Mouse (Mus musculus) olfactory bulb, adult 2 months (tissue): ENCODE data around the gene Tcf7l2. TPM values are rescaled to one million over a fixed set of nuclear protein-coding genes. Genes with fewer than 3 reads are reported as not detected.

Experiments
- H3K27ac ChIP-seq: fragments of 200-500 bp; 2 replicates; pipeline ENCODE4 v1.5.1; 2012; ENCODE audit warnings: low read depth, low read length; ENCODE audit not compliant: insufficient read depth
- H3K4me1 ChIP-seq: fragments of 200-500 bp; 2 replicates; pipeline ENCODE4 v1.6.1; 2012; ENCODE audit warnings: low read length; ENCODE audit not compliant: control insufficient read depth, insufficient read depth
- H3K4me3 ChIP-seq: fragments of 200-500 bp; 2 replicates; pipeline ENCODE4 v1.5.1; 2012; ENCODE audit warnings: mild to moderate bottlenecking, low read depth, low read length, moderate library complexity; ENCODE audit not compliant: insufficient read depth
- CTCF ChIP-seq: fragments of 200-500 bp; IDR thresholded peaks from 2 replicates; pipeline ENCODE4 v1.5.1; 2012; ENCODE audit warnings: low read depth, mild to moderate bottlenecking, low read length, moderate library complexity; ENCODE audit not compliant: insufficient read depth
- POLR2A ChIP-seq: fragments of 200-500 bp; IDR thresholded peaks from 2 replicates; pipeline ENCODE4 v1.6.1; 2012; ENCODE audit warnings: mild to moderate bottlenecking, low read depth, low read length, moderate library complexity; ENCODE audit not compliant: insufficient read depth
- WGBS: fragments of 180-500 bp; shearing (Covaris S2); methylation state at CpG from one replicate; pipeline ENCODE4 v1.1.7; 2018; 5-methylcytosine and 5-hydroxymethylcytosine counted together
- polyA plus RNA-seq: library from polyadenylated mRNA; stranded (reverse); fragments of >200 nt; gene quantifications from 2 replicates; pipeline ENCODE4 v1.2.4, GENCODE M21; 2012; ENCODE audit warnings: low replicate concordance; ENCODE audit not compliant: missing spikeins, insufficient read depth, insufficient read length

Gene Tcf7l2
- polyA plus RNA-seq, 1 experiment = not detected

DNA sequence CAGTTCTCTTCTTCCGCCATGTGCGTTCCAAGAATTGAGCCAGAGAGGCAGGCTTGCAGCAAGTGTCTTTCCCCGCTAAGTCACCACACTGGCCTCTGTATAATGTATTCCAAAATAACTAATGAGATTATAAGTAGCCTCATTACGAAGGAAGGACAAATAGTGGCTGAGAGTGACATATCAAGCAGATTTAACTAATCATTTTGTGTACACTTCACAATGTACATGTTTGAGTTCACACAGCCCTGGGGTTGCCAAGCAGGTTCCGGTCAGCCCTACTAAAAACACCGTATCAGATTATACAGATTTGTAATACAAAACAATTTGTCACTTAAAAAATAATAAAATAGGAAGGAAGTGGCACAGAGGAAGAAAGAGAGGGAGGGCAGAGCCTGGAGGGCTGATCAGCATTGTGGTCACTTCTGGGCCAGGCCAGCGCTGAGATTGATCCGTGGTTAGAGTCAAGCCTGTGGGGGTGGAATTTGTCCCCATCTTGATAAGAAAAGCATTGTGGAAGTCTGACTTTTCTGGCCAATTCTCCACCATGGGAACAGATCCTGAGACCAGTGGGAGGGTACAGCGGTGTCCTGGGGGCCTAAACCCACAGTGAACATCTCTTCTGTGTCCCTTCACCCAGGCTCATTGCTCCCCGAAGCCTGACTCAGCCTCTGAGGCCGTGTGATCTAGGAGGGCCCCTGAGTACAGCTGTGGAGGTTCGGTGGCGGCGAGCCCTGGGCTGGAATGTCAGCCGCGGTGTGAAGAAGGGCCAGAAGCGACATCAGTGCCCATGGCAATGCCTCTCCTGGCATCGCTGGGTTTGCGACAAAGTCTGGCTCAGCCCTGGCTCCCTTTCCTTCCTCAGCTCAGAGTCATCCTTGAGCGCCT, 21.9 kb upstream of the Tcf7l2 start:
- 89% methylated on average over 20 of the region's 20 CpGs for WGBS
- Histone ChIP-seq H3K4me1 (no peaks in the 10 kb centered on the region), H3K27ac (no peak overlapping the region), H3K4me3 (no peak overlapping the region)
- TF ChIP-seq CTCF = no peak
- no peak for TF ChIP-seq POLR2A

DNA sequence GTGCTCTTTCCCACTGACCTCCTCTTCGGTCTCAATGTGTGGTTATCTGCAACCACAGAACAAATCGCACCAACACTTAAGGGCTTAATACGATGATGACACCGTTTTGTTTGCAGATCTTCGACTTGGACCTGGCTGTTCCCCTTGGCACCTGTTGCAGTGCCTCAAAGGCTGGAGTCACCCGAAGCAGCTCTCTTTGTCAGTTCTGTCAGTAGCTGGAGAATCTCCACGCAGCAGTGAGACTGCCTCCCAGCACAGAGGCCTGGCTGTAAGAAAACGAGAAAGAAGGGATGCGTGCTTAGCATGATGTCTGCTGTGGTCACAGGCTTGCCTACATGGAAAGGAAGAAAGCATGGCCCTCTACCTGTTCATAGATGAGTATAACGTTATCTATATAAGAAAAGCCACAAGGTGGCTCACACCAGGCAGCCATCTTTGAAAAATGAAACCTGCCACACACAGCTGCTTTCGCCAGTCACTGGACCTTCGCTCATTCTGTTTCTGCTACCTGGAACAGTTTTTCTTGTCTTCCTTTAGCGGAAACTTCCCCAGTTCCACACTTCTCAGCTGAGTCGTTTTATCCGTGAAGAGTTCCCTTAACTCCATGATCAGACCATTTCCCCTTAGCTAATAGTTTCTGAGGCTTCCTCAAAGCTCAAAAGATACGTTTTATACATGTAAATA, 21.1 kb upstream of the Tcf7l2 start:
- TF ChIP-seq POLR2A = no peak
- TF ChIP-seq CTCF = no peak
- no peak overlapping the region for H3K27ac ChIP-seq
- no peaks in the 10 kb centered on the region for H3K4me1 ChIP-seq
- H3K4me3 ChIP-seq = no peak overlapping the region
- 85% methylated on average over 16 of the region's 16 CpGs for WGBS

DNA sequence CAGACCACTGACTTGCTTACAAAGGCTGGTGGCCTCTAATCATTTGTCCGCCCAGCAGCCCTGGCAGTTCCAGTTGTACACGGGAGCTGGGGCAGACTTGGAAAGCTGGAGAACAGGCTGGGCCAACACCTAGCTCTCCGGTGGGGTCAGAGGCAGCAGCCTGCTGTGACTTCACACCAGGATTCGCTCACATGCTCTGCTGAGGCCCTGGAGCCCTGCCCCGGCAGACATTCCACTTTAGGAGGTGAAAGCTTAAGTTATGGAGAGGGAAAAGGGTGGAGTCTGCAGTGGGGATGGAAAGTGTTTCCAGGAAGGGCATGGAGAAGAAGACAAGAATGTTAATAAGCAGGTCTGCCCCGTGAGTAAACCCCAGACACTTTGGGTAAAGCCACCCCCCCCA, 19.2 kb upstream of the Tcf7l2 start:
- no peak for TF ChIP-seq CTCF
- WGBS = 59% methylated on average over 6 of the region's 6 CpGs
- Histone ChIP-seq H3K4me3 (no peak overlapping the region), H3K27ac (no peak overlapping the region), H3K4me1 (no peaks in the 10 kb centered on the region)

DNA sequence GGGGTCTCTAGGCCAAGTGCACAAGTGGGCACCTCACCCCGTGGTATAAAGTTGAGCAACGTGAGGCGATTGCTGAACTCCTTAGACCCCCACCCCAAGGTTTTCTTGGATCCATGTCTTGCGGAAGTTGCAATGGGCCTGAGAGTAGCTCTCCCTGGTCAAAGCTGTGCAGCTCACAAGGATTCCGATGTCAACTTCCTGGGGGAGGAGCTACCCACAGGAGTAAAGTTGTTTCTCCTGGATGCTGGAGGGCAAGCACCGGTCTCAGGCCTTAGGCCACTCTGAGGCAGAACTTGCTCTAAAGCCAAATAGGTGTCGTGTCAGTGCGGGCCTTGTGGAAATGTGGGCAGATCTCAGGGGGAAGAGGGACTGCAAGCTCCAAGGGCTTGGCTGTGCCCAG, 12.2 kb upstream of the Tcf7l2 start:
- no peaks in the 10 kb centered on the region for H3K4me1 ChIP-seq
- H3K4me3 ChIP-seq = no peak overlapping the region
- 89% methylated on average over 8 of the region's 8 CpGs for WGBS
- H3K27ac ChIP-seq = no peak overlapping the region
- TF ChIP-seq POLR2A (no peak), CTCF (no peak)

DNA sequence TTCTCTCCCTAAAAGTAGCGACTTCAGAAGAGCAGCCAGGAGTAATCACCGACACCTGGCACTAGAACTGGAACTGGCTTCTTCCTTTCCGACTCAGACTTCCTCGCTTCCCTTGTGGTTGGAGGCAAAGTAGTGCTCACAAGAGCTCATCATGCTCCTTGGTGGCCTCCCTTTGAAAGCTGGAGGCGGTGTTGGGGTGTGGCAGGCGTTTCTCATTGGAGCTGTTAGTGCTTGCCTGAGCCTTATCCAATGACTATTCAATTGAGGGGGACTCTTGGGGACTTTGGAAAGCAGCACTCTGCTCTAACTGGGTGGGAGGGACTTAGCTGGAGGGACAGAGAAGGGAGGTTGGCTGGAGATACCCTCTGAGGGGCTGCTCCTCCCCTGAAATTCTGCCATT, 9.1 kb upstream of the Tcf7l2 start:
- no peak overlapping the region for H3K4me3 ChIP-seq
- 77% methylated on average over 6 of the region's 6 CpGs for WGBS
- no peak for TF ChIP-seq POLR2A
- no peak for TF ChIP-seq CTCF
- no peak overlapping the region for H3K27ac ChIP-seq
- no peaks in the 10 kb centered on the region for H3K4me1 ChIP-seq

DNA sequence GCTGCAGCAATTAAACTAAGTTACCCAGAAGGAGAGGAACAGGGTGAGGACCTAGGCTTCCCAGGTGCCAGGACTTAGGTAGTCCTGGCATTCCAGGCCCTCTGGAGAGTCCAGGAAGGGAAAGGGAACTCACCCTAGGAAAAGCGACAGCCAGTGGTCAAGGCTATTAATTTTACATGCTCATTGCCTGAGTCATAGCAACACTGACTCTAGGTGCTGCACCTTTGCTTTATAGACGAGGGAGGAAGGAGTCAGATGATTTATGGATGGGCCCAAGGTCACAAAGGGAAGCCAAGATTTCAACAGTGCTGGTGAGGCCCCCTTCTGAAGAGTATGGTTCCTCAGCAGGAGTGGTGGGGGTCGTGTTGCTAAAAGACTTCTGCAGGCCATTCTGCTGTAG, 8.6 kb upstream of the Tcf7l2 start:
- Histone ChIP-seq H3K4me3 (no peak overlapping the region), H3K4me1 (no peaks in the 10 kb centered on the region), H3K27ac (no peak overlapping the region)
- WGBS = 87% methylated on average over 3 of the region's 3 CpGs
- no peak for TF ChIP-seq CTCF
- no peak for TF ChIP-seq POLR2A

DNA sequence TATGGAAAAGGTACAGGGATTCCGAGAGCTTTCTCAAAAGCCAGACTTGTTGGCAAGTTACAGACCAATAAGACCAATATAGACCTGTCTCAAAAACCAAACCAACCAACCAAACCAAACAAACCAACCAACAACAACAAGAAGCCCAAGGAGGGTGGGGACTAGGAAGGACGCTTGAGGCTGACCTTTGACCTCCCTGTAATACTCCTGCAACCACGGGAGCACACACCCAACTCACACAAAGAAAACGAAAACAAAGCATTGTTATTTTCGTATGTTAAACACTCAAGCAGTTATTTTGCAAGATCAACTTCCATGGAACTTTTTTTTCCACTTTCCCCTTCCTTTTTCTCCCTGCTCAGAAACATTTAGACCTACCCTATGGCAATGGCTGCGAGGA, 5.6 kb upstream of the Tcf7l2 start:
- Histone ChIP-seq H3K27ac (no peak overlapping the region), H3K4me1 (no peaks in the 10 kb centered on the region), H3K4me3 (no peak overlapping the region)
- TF ChIP-seq CTCF (no peak), POLR2A (no peak)
- WGBS = 65% methylated on average over 6 of the region's 6 CpGs

DNA sequence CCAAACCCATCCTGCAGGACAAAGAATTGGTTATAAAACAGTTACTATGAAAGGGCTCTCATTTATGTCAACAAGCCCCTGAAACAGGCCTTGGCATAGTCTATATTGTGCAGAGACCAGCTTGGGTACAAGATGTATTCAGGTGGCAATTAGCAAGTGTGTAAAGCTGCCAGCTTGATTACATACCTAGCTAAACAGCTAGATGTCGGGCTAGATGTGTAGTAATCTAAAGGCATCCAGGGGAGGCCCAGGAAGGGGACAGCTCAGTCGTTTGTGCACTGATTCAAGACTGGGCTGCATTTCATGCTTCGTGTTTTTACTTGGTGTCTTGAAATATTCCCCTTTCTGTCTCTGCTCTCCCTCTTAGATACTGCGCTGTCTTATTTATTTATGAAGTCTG, 1.9 kb upstream of the Tcf7l2 start:
- peaks cover 17% of the 10 kb centered on the region for H3K4me1 ChIP-seq
- 85% methylated on average over 4 of the region's 4 CpGs for WGBS
- no peak overlapping the region for H3K4me3 ChIP-seq
- no peak overlapping the region for H3K27ac ChIP-seq
- TF ChIP-seq POLR2A (no peak), CTCF (no peak)

DNA sequence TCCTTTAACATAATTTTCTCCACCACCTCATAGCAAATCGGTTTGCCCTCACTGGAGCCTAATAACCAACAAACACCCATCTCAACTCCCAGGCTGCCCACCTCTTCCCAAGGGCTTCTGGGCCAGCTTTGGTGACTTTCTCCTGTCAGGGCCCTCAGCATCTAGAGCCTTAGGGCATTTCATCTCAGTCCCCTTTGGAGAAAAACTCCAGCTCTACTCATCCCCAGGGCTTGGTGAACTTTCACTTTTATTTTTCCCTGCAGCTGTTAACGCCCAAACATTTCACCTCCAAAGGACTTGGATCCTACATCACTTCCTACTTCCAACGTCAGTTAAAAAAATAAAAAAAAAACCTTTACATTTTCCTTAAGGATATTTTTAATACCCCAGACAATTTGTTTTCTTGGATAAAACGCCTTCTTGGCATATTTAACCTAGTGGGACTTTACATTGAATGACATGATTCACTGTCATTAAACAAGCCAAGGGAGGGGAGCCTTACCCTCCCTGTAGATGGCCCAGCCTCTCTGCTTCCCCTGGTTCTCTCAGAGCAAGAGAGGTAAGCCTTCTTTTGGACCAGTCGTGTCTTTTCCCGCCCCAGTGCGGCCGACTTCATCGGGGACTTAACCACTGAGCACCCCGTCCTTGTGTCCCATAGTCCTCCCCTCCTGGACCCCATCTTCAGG, 724 bp upstream of the Tcf7l2 start:
- peak overlapping the region; percentile 34 for H3K4me3 ChIP-seq
- peaks cover 17% of the 10 kb centered on the region for H3K4me1 ChIP-seq
- TF ChIP-seq POLR2A = no peak
- TF ChIP-seq CTCF = no peak
- WGBS = 44% methylated on average over 10 of the region's 10 CpGs
- H3K27ac ChIP-seq = no peak overlapping the region
